Mouse (Mus musculus): ENCODE measurements around the gene Sf3a2. TPM values are rescaled to one million over a fixed set of nuclear protein-coding genes. Genes with fewer than 3 reads are reported as not detected.

Gene Sf3a2
- total RNA-seq (2023) = 10 to 100 TPM; 76.4 to 85.9 TPM

GRCm38 (mm10) chr10:80798150-80799006, at the start of gene Sf3a2, which contains the start of gene Plekhj1:
Sf3a2 (plus strand) TSS chr10:80798198.
Plekhj1 (minus strand) TSS chr10:80798626.

GRCm38 (mm10) chr10:80754594-80755290, 43.3 kb upstream of the Sf3a2 start, which contains the start of gene Dot1l:
Dot1l (plus strand) TSS chr10:80755206.

GRCm38 (mm10) chr10:80804916-80805315, 6.9 kb downstream of the Sf3a2 start, which contains the start of gene Amh:
Amh (plus strand) TSS chr10:80805243.

GRCm38 (mm10) chr10:80813366-80813765, 15.4 kb downstream of the Sf3a2 start, which contains the start of gene Jsrp1:
Jsrp1 (minus strand) TSS chr10:80813498.

GRCm38 (mm10) chr10:80826151-80827062, 28.4 kb downstream of the Sf3a2 start, which contains the start of gene Oaz1:
Oaz1 (plus strand) TSS chr10:80826656.

GRCm38 (mm10) chr10:80843931-80844547, 46.0 kb downstream of the Sf3a2 start, which contains the start of gene Lingo3:
Lingo3 (minus strand) TSS chr10:80844039.

Other genes with a start within 250 kb of the Sf3a2 start
- 100 to 1,000 TPM; 123 to 132 TPM for gene Rexo1, start 236.6 kb upstream of the Sf3a2 start, total RNA-seq (2023)
- 10 to 100 TPM; 27.9 to 29.2 TPM for gene Klf16, start 220.9 kb upstream of the Sf3a2 start, total RNA-seq (2023)
- 10 to 100 TPM; 49.3 to 56.2 TPM for gene Abhd17a, start 207.9 kb upstream of the Sf3a2 start, total RNA-seq (2023)
- gene Scamp4, start 195.3 kb upstream of the Sf3a2 start, total RNA-seq (2023) = 10 to 100 TPM; 52.6 to 54.4 TPM
- gene Adat3, start 195.3 kb upstream of the Sf3a2 start, total RNA-seq (2023) = 1 to 10 TPM; 3.0 to 4.8 TPM
- 1 to 10 TPM; 4.5 to 7.9 TPM for gene Gm49322, start 192.2 kb upstream of the Sf3a2 start, total RNA-seq (2023)
- gene Csnk1g2, start 175.4 kb upstream of the Sf3a2 start, total RNA-seq (2023) = 100 to 1,000 TPM; 212 to 215 TPM
- 10 to 100 TPM; 26.6 to 27.7 TPM for gene Btbd2, start 141.1 kb upstream of the Sf3a2 start, total RNA-seq (2023)
- 100 to 1,000 TPM; 280 to 313 TPM for gene Mknk2, start 120.1 kb upstream of the Sf3a2 start, total RNA-seq (2023)
- gene Mob3a, start 96.2 kb upstream of the Sf3a2 start, total RNA-seq (2023) = 100 to 1,000 TPM; 151 to 180 TPM
- 10 to 100 TPM; 56.2 to 88.3 TPM for gene Izumo4, start 96.0 kb upstream of the Sf3a2 start, total RNA-seq (2023)
- 100 to 1,000 TPM; 144 to 150 TPM for gene Ap3d1, start 55.9 kb upstream of the Sf3a2 start, total RNA-seq (2023)
- gene Dot1l, start 43.0 kb upstream of the Sf3a2 start, total RNA-seq (2023) = 10 to 100 TPM; 69.9 to 73.5 TPM
- 100 to 1,000 TPM; 133 to 134 TPM for gene Plekhj1, start 428 bp downstream of the Sf3a2 start, total RNA-seq (2023)
- gene Amh, start 7.0 kb downstream of the Sf3a2 start, total RNA-seq (2023) = 1 to 10 TPM; 2.0 to 3.3 TPM
- not detected for gene Jsrp1, start 15.3 kb downstream of the Sf3a2 start, total RNA-seq (2023)
- 100 to 1,000 TPM; 571 to 578 TPM for gene Oaz1, start 28.5 kb downstream of the Sf3a2 start, total RNA-seq (2023)
- not detected for gene Lingo3, start 45.8 kb downstream of the Sf3a2 start, total RNA-seq (2023)
- gene Lsm7, start 57.0 kb downstream of the Sf3a2 start, total RNA-seq (2023) = 10 to 100 TPM; 37.9 to 40.3 TPM
- 10 to 100 TPM; 33.5 to 37.7 TPM for gene Sppl2b, start 57.1 kb downstream of the Sf3a2 start, total RNA-seq (2023)
- gene Tmprss9, start 73.7 kb downstream of the Sf3a2 start, total RNA-seq (2023) = not detected
- gene Timm13, start 102.8 kb downstream of the Sf3a2 start, total RNA-seq (2023) = 10 to 100 TPM; 58.6 to 63.8 TPM
- 10 to 100 TPM; 14.0 to 15.8 TPM for gene Lmnb2, start 120.0 kb downstream of the Sf3a2 start, total RNA-seq (2023)
- 10 to 100 TPM; 21.4 to 31.5 TPM for gene Gadd45b, start 131.9 kb downstream of the Sf3a2 start, total RNA-seq (2023)
- not detected for gene Gng7, start 216.7 kb downstream of the Sf3a2 start, total RNA-seq (2023)
- gene Diras1, start 227.5 kb downstream of the Sf3a2 start, total RNA-seq (2023) = not detected
- 10 to 100 TPM; 18.7 to 21.2 TPM for gene Slc39a3, start 239.2 kb downstream of the Sf3a2 start, total RNA-seq (2023)